Mouse (Mus musculus) liver, embryonic 15.5 days (tissue): ENCODE results near the gene Ncapd3. TPM values are rescaled to one million over a fixed set of nuclear protein-coding genes. Genes with fewer than 3 reads are reported as not detected.

Source experiments
- ATAC-seq: fragments of 200-750 bp; cut with Nextera tagmentation; 2 replicates; pipeline ENCODE4 v1.8.0; 2017; ENCODE audit warnings: moderate number of reproducible peaks, mild to moderate bottlenecking, moderate library complexity; ENCODE audit not compliant: insufficient read depth
- H3K27ac ChIP-seq: fragments of 300-500 bp; sonication (generic); replicated peaks from 2 replicates; pipeline ENCODE4 v1.5.1; 2015; ENCODE audit warnings: mild to moderate bottlenecking, inconsistent platforms
- H3K27me3 ChIP-seq: fragments of 300-500 bp; sonication (generic); 2 replicates; pipeline ENCODE4 v1.6.1; 2015; ENCODE audit warnings: mild to moderate bottlenecking, inconsistent platforms
- H3K36me3 ChIP-seq: fragments of 300-500 bp; sonication (generic); replicated peaks from 2 replicates; pipeline ENCODE4 v1.6.1; 2015; ENCODE audit warnings: moderate library complexity, mild to moderate bottlenecking, inconsistent platforms
- H3K4me1 ChIP-seq: fragments of 300-500 bp; sonication (generic); replicated peaks from 2 replicates; pipeline ENCODE4 v1.6.1; 2015; ENCODE audit warnings: inconsistent platforms
- H3K4me2 ChIP-seq: fragments of 300-500 bp; sonication (generic); 2 replicates; pipeline ENCODE4 v1.6.1; 2015; ENCODE audit warnings: moderate library complexity, mild to moderate bottlenecking, inconsistent platforms
- H3K4me3 ChIP-seq: fragments of 300-500 bp; sonication (generic); replicated peaks from 2 replicates; pipeline ENCODE4 v1.5.1; 2015; ENCODE audit warnings: mild to moderate bottlenecking, inconsistent platforms
- H3K9ac ChIP-seq: fragments of 300-500 bp; sonication (generic); 2 replicates; pipeline ENCODE4 v1.6.1; 2015; ENCODE audit warnings: moderate library complexity, mild to moderate bottlenecking, inconsistent platforms
- H3K9me3 ChIP-seq: fragments of 300-500 bp; sonication (generic); replicated peaks from 2 replicates; pipeline ENCODE4 v1.6.1; 2016; ENCODE audit warnings: inconsistent platforms
- WGBS: fragments of 180-500 bp; shearing (Covaris S2); methylation state at CpG from one replicate; pipeline ENCODE4 v1.1.7; 2015; ENCODE audit warnings: mixed read lengths; ENCODE audit not compliant: insufficient replicate concordance; 5-methylcytosine and 5-hydroxymethylcytosine counted together
- polyA plus RNA-seq: library from polyadenylated mRNA; unstranded; fragments of >200 nt; fragmentation: Nextera tagmentation; extraction: Ambion mirVana; gene quantifications from 2 replicates; pipeline ENCODE4 v1.2.1, GENCODE M21; 2015

The Ncapd3 gene
- polyA plus RNA-seq, 1 experiment from 2014 or later: 28.6 TPM

GRCm38 (mm10) chr9:27126543-27126942 is 96.6 kb downstream of the Ncapd3 start:
- H3K4me1 ChIP-seq: no peaks in the 10 kb centered on the region
- WGBS: 73% methylated on average over 6 of the region's 6 CpGs
- no peaks in the 10 kb centered on the region for H3K9me3 ChIP-seq
- no peak overlapping the region for H3K4me3 ChIP-seq
- H3K27ac ChIP-seq: no peak overlapping the region
- ATAC-seq: no peak
- H3K36me3 ChIP-seq: no peaks in the 10 kb centered on the region
- no peaks in the 10 kb centered on the region for H3K27me3 ChIP-seq
- no peak overlapping the region for H3K4me2 ChIP-seq
- H3K9ac ChIP-seq: no peak overlapping the region

DNA sequence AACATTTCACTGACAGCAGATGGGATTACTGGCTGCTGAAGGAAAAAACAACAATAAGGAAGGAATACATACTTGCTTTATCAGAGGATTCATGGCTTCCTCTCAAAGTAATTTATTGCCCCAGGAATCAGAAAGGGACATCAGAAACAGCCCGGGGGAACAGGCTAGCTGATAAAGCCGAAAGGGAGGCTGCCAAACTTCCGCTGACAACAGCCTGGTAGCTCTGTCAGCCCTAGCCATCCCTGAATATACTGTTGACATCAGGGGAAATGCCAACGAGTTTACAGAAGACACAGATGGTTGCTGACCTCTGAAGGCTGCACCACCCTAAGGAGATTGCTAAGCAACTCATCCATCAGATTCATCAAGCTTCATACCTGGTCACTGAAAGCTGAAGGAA is 98.7 kb downstream of the Ncapd3 start:
- WGBS: 19% methylated on average over 4 of the region's 4 CpGs
- Histone ChIP-seq H3K4me2 (no peak overlapping the region), H3K27ac (no peak overlapping the region), H3K36me3 (no peaks in the 10 kb centered on the region), H3K9me3 (no peaks in the 10 kb centered on the region), H3K4me1 (no peaks in the 10 kb centered on the region), H3K27me3 (no peaks in the 10 kb centered on the region), H3K4me3 (no peak overlapping the region), H3K9ac (no peak overlapping the region)
- no peak for ATAC-seq

GRCm38 (mm10) chr9:27134410-27134809 is 104.4 kb downstream of the Ncapd3 start:
- 37% methylated on average over 1 of the region's 1 CpGs for WGBS

GRCm38 (mm10) chr9:27135372-27135771 is 105.4 kb downstream of the Ncapd3 start:
- H3K4me1 ChIP-seq: no peaks in the 10 kb centered on the region
- no peak overlapping the region for H3K4me3 ChIP-seq
- H3K4me2 ChIP-seq: no peak overlapping the region
- no peak overlapping the region for H3K9ac ChIP-seq
- WGBS: 69% methylated on average over 7 of the region's 7 CpGs
- no peak for ATAC-seq
- no peak overlapping the region for H3K27ac ChIP-seq
- H3K36me3 ChIP-seq: no peaks in the 10 kb centered on the region
- H3K27me3 ChIP-seq: no peaks in the 10 kb centered on the region
- no peaks in the 10 kb centered on the region for H3K9me3 ChIP-seq

More at GRCm38 (mm10) chr9:27134410-27134809, 104.4 kb downstream of the Ncapd3 start:
- H3K9me3 ChIP-seq: no peaks in the 10 kb centered on the region
- H3K4me3 ChIP-seq: no peak overlapping the region
- no peaks in the 10 kb centered on the region for H3K36me3 ChIP-seq
- no peak overlapping the region for H3K4me2 ChIP-seq
- H3K27me3 ChIP-seq: no peaks in the 10 kb centered on the region
- ATAC-seq: no peak
- H3K27ac ChIP-seq: no peak overlapping the region
- no peaks in the 10 kb centered on the region for H3K4me1 ChIP-seq
- no peak overlapping the region for H3K9ac ChIP-seq

GRCm38 (mm10) chr9:27136651-27137050 is 106.7 kb downstream of the Ncapd3 start:
- Histone ChIP-seq H3K27ac (no peak overlapping the region), H3K36me3 (no peaks in the 10 kb centered on the region), H3K9me3 (no peaks in the 10 kb centered on the region), H3K4me2 (no peak overlapping the region), H3K4me1 (no peaks in the 10 kb centered on the region), H3K4me3 (no peak overlapping the region), H3K27me3 (no peaks in the 10 kb centered on the region), H3K9ac (no peak overlapping the region)
- 62% methylated on average over 8 of the region's 8 CpGs for WGBS
- no peak for ATAC-seq

GRCm38 (mm10) chr9:27140432-27141065 is 110.6 kb downstream of the Ncapd3 start:
- Histone ChIP-seq H3K4me1 (no peaks in the 10 kb centered on the region), H3K36me3 (no peaks in the 10 kb centered on the region), H3K27me3 (no peaks in the 10 kb centered on the region), H3K9ac (no peak overlapping the region), H3K4me2 (no peak overlapping the region), H3K4me3 (no peak overlapping the region), H3K27ac (no peak overlapping the region), H3K9me3 (no peaks in the 10 kb centered on the region)
- WGBS: 71% methylated on average over 10 of the region's 10 CpGs
- no peak for ATAC-seq

- Histone ChIP-seq H3K27ac (no peak overlapping the region), H3K4me3 (no peak overlapping the region), H3K4me2 (no peak overlapping the region), H3K9ac (no peak overlapping the region), H3K9me3 (no peaks in the 10 kb centered on the region), H3K36me3 (no peaks in the 10 kb centered on the region), H3K27me3 (no peaks in the 10 kb centered on the region), H3K4me1 (no peaks in the 10 kb centered on the region)
- 51% methylated on average over 4 of the region's 4 CpGs for WGBS
- ATAC-seq: no peak
Measured at GRCm38 (mm10) chr9:27144271-27144840, 114.4 kb downstream of the Ncapd3 start.

Other genes with a start within 250 kb of the Ncapd3 start
- gene Glb1l2, start 223.7 kb upstream of the Ncapd3 start, polyA plus RNA-seq: 0.08 and 0.09 TPM in 2 replicates
- gene Glb1l3, start 169.3 kb upstream of the Ncapd3 start, polyA plus RNA-seq: not detected in 2 replicates
- not detected in 2 replicates for gene Gm1110, start 107.1 kb upstream of the Ncapd3 start, polyA plus RNA-seq
- gene Acad8, start 30.6 kb upstream of the Ncapd3 start, polyA plus RNA-seq: 10.6 and 10.9 TPM in 2 replicates
- 39.2 and 42.0 TPM in 2 replicates for gene Thyn1, start 30.5 kb upstream of the Ncapd3 start, polyA plus RNA-seq
- gene Vps26b, start 110 bp upstream of the Ncapd3 start, polyA plus RNA-seq: 9.5 and 9.9 TPM in 2 replicates
- 2.9 and 3.4 TPM in 2 replicates for gene Jam3, start 125.2 kb downstream of the Ncapd3 start, polyA plus RNA-seq